Mouse (Mus musculus): Measurements from ENCODE around the gene Vps29. TPM values are rescaled to one million over a fixed set of nuclear protein-coding genes. Genes with fewer than 3 reads are reported as not detected.

Vps29 gene
- 9.2 and 16.5 TPM in 2 replicates for polyA plus RNA-seq (2012)

DNA sequence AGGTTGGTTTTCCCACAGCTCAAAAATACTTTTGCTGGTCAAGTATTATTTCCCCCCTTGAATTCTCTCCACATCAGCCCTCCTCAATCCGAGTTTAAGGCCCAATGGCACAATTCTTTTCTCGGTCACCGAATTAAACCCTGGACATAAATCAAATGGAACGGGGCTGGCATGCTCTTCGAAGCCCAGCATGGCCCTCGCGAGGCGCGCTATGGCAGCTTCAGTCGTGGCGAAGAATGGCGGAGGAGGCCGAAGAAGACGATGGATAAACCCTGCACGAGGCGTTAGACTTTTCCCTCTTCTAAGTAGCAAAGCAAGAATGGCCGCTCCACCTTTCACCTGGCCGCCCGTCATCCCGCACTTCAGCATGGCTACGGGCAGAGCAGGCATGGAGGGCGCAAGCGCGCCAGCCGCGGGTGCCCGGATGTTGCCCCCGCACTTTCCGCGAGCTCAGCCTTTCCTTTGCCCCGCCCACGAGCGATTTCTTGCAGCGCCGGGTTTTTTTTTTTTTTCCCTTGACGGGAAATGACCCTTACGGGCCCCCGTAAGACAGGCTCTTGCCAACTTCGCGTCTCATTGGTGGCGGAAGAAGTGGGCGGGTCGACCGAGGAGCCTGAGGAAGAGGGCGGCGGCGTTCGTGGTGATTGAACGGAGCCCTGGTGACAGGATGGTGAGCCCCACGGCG, at the start of gene Vps29, which contains the start of gene Rad9b:
Vps29 (plus strand) TSS at position 563 of the 685 bp plus-strand sequence.
Rad9b (minus strand) TSS at position 427 of the 685 bp plus-strand sequence.
- TF ChIP-seq GATA1 (IDR thresholded peaks at IDR 0.05; ENCODE audit: low read length): no peak

DNA sequence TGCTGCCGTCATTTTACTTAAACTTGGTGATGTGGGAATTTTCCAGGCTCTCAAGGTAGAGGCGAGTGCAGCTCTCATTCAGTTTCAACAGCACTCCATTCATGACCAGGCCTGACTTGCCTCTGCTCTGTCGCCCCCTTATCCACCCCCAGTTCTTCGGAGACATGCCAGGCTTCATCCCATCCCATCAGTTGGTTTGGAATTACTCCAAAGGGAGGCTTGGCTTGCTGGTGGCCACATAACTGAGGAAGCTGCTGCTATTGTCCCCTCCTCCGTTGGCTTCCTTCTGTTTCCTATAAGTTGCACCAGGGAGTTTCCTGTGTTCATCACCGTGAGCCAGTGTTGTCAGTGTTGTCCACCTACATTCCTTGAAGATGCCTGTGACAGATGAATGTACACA, 49.6 kb upstream of the Vps29 start:
- TF ChIP-seq GATA1 (IDR thresholded peaks at IDR 0.05; ENCODE audit: low read length): no peak

DNA sequence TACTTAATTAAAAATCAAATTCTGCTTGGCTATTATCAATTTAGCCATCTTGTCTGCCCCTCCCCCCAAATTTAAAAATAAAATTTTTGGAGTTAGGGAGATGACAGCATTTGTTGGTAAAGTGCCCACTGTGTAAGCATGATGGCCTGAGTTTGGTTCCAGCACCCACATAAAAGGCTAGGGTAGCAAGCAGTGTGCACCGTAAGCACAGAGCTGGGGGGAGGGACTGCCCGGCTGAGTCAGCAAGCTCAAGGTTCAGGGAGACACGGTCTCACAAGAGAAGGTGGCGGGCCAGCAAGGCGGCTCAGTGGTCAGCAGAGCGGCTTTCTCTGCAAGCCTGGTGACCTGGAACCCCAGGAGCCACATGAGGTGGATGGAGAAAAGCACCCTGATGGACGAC, 48.7 kb upstream of the Vps29 start:
- TF ChIP-seq GATA1 (IDR thresholded peaks at IDR 0.05; ENCODE audit: low read length): no peak

DNA sequence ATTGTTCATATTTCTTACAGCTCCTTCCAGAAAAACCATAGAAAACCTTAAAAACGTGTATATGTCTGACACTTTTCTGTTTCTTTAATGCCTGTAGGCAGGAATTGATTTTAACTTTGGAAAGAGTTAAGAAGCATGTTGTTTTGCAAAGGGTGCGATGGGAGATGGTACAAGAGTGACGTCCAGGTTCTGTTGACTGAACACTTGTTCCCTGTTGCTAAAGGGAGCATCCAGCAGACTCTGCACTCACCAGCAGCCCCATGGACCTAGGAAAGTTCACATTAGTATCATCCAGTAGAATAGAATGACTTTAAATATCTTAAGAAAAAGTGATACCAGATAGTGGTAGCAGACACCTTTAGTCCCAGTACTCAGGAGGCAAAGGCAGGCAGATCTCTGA, 47.6 kb upstream of the Vps29 start:
- TF ChIP-seq GATA1 (IDR thresholded peaks at IDR 0.05; ENCODE audit: low read length): no peak

DNA sequence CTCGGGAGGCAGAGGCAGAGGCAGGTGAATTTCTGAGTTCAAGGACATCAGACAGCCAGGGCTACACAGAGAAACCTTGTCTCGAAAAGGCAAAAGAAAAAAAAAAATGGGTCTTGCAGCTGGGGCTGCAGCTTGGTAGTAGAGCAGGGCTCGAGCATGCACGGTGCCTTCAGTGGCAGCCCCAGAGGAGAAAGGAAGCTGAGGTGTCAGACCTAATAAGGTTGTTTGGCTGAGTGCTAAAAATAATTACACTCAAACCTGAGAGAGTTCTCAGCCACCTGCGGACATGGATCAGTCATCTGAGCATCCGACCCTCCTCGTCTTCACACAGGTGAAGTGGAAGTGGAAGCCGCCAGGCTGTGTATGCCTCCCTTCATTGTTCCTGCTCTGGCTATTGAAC, 43.5 kb upstream of the Vps29 start:
- TF ChIP-seq GATA1 (IDR thresholded peaks at IDR 0.05; ENCODE audit: low read length): no peak

DNA sequence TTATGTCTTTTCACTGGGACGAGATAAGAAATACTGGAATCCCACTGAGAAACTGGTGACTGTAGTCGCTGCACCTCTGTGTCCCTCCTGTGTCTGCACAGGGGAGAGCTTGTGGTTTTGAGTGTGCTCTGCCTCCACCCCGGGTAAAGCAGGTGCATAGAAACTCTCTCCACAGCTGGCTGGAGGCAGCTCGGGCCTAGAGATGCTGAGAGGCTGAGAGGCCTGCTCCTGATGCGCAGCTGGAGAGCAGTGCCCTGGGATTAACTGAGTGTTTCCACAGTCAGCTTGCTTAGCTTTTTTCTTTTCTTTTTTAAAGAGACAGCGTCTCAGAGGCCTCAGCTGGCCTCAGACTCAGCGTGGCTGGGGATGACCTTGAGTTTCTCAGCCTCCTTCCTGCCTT, 42.5 kb upstream of the Vps29 start:
- no peak for TF ChIP-seq GATA1 (IDR thresholded peaks at IDR 0.05; ENCODE audit: low read length)

DNA sequence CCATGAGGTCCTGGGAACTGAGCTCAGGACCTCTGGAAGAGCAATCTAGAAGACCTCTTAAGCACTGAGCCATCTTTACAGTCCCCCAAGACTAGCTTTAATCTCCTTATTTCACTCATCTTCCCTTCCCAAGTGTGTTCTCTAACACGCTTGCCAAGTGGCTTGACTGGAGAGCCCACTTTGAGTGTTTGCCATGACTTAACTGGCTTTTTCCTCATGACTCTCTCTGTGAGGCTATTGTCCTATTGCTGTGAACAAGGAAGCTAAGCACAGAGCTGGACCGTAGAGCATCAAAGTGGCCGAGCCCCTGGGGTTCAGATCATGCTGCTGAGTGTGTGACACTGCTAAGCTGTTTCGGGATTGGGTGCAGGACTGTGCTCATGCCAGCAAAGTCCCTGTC, 41.8 kb upstream of the Vps29 start:
- no peak for TF ChIP-seq GATA1 (IDR thresholded peaks at IDR 0.05; ENCODE audit: low read length)

DNA sequence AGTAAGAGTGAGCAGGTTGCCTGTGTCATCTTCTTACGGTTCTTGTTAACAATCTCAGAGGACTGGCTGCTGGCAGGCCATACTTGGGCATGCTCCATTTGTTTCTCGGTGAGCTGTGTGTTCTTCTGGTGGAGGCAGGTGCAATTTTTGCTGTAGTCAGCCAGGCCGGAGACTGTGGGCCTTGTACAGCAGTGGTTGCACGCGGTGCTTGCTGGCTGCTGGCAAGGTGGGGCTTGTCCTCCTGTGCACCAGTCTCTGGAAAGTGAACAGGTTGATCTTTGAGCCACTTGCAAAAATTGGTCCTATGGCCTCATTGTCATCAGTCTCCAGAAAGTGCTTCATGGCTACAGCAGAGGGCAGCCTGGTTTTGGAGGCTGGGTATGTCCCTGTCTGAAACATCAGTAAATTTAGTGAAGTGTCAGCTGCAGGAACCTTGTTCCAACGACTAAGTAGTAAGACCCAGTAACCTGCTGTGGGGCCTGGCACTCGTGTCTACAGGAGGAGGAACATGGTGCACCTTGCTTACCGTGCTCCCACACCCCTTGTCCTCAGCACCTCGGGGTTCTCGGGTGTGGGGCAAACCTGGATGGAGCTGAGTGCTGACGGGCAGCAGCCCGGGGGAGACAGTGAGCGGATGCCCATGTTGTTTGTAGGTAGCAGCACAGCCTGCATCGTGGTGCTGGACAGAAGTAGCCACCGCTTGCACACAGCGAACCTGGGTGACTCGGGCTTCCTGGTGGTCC, 41.1 kb upstream of the Vps29 start:
- TF ChIP-seq GATA1 (IDR thresholded peaks at IDR 0.05; ENCODE audit: low read length): no peak

DNA sequence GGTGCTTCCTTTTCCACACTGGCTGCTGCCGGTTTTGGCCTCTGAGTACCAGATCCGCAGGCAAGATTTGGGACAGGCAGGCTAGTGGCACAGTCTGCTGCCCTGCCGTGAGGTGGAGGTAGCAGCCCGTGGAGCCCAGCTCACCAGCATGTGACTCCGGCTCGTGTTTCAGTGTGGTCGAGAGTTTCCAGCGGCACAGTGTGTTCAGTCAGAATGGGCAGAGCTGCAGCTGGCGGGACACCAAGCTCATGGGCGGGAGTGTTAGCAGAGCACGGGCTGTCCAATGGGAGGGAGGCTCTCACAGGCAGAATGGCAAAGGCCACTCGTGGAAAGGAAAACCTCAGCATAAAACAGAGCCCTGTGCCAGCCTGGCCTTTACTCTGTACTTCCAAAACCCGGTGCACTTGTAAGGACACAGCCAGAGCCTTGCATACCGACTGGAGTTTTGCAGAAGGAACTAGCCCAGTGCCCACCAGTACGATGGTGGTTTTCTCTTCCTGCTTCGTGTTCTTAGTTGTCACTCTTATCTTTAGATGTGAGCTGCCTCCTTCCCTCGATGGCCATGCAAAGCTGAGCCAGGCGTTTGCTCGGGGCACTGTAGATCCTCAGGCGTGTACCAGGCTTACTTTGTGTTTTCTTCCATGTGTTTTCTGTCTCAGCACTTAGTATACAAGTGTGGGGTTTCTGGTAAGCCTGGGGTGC, 39.1 kb upstream of the Vps29 start:
- TF ChIP-seq GATA1 (IDR thresholded peaks at IDR 0.05; ENCODE audit: low read length): no peak

DNA sequence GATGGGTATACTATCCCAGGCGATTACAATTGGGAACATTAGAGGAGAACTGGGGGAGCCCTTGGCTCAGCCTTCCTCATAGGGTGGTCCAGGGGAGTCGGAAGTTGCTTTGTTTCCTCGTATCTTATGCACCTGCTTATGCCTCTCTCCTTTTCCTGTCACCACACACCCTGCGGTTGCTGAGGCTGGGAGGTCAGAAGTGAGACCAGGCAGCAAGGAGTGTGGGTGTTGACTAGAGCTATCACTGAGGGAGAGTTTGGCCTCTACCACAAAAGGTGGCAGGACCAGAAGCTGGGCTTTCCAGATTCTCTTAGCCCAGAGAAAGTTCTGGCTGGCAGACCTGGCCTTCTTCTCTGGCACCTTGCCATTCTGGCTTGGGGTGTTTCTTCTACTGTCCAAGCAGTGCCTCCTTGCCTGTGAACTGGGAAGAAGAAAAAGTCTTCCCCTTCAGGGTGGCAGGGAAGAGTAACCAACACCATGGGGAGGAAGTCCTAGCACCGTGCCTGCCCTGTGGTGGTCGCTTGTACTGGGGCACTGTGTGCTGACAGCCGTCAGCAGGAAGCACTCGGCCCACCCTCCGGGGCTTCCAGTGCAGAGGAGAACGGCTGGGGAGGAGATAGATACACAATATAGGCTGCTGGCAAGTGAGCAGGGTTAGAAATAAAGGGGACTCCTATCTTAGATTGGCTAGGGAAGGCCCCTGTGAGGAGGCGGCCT, 36.7 kb upstream of the Vps29 start:
- TF ChIP-seq GATA1 (IDR thresholded peaks at IDR 0.05; ENCODE audit: low read length): no peak

DNA sequence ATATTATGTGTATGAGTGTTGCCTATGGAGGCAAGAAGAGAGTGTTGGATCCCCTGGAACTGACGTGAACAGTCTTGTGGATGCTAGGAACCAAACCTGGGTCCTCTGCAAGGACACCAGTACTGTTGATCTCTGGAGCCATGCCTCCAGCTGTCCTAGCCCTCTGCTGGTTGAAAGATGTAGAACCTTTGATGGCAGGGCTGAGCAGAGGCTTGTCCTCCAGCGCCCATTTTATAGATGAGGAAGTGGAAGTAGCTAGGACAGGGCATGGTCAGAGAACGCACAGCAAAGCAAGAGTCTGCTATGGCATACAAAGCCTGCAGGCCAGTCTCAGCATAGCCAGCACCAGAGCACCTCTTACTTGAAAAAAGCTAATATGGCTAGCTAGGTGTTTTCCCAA, 36.1 kb upstream of the Vps29 start:
- TF ChIP-seq GATA1 (IDR thresholded peaks at IDR 0.05; ENCODE audit: low read length): no peak

DNA sequence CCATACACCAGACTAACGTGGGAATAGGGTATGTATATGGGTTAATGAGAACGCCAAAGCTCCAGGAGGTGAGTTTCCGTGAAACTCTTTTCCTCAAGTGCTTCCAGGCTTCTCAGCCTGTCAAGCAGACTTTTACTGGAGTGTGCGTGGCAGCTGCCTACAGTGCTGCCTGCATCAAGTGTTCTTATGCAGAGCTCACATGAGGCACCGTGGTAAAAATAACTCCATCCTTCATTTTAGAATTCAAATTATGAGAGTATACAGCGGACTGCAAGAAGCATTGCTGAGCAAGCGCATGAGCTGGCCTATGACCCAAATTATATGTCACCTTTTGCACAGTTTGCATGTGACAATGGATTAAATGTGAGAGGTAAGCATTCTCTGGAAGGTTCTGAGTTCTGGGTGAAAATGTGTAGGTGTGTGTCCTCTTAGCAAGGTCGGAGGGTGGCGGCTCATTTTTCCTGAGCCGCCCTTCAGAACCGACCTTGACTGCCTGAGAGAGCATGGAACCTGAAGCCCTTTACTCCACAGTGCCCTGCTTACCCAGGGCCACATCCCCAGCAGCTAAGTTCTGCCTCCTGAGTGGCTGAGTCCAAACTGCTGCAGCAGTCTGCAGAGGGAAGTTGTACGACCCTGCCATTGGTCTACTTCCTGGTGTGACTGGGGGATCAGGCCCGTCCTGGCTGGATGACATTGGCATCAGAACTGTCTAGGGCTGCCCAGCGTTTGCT, 34.5 kb upstream of the Vps29 start:
- TF ChIP-seq GATA1 (IDR thresholded peaks at IDR 0.05; ENCODE audit: low read length): no peak

DNA sequence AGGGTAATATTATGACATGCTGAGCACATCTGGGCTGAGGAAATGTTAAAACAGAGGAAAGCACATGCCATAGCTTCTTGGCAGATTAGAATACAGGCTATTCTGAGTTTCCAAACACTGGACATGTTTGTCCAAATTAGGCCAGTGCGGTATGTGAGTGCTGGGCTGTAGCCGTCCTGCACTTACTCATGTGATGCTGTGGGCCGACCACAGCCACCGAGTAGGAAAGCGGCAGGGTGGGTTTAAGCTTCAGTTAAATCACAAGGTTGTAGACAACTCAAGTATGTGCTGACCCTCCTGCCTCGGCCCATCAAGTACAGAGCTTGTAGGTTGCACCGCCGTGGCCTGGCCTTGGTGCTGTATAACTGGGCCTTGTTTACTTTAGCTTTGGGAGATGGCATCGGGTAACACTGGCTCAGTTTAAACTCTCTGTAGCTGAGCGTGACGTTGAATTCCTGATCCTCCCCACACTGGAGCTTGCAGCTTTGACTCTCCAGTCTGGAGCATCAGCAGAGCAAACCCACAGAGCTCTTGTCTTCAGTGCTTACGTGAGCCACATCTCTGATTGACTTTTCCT, 33.9 kb upstream of the Vps29 start:
- no peak for TF ChIP-seq GATA1 (IDR thresholded peaks at IDR 0.05; ENCODE audit: low read length)

DNA sequence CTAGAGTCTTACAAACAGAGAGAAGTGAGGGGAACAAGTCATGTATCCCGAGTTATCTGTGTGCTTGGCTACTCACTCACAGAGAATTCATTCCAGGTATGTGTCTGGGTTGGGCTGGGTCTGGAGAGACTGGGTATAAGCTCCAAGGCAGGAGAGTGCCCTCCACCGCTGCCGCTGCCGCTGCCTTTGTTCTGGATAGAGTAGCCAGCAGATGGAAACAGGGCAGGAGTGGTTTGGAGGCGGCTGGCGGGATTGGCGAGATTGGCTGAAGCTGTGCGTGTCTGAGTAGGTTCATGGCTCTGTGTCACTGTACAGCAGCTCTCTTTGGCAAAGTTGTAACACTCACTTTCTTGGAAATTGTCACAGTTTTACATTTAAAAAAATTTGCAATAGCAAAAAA, 30.6 kb upstream of the Vps29 start:
- TF ChIP-seq GATA1 (IDR thresholded peaks at IDR 0.05; ENCODE audit: low read length): no peak

Measured in G1E-ER4 (cell line).